Mouse (Mus musculus) adrenal gland, postnatal 10 days (tissue): ENCODE results near the gene Sec24a. TPM values are rescaled to one million over a fixed set of nuclear protein-coding genes. Genes with fewer than 3 reads are reported as not detected.
A peak's percentile ranks its signal among the peaks of the same experiment; 100 is the strongest.
"Not testable (repeated sequence)": the region's sequence is repeated elsewhere in the genome, so short reads cannot be mapped to it uniquely, and the experiment has no call there.

Experiments
- DNase-seq: peaks from one replicate; pipeline ENCODE4 v3.0.0; 2021; ENCODE audit warnings: mixed read lengths
- total RNA-seq, 2 experiments: library from RNA; stranded (reverse); gene quantifications; 2 replicates each; pipeline ENCODE4 v1.2.3; 2021

Sec24a gene
- total RNA-seq, 2 experiments from 2014 or later = 29.2 to 31.6 TPM

DNA sequence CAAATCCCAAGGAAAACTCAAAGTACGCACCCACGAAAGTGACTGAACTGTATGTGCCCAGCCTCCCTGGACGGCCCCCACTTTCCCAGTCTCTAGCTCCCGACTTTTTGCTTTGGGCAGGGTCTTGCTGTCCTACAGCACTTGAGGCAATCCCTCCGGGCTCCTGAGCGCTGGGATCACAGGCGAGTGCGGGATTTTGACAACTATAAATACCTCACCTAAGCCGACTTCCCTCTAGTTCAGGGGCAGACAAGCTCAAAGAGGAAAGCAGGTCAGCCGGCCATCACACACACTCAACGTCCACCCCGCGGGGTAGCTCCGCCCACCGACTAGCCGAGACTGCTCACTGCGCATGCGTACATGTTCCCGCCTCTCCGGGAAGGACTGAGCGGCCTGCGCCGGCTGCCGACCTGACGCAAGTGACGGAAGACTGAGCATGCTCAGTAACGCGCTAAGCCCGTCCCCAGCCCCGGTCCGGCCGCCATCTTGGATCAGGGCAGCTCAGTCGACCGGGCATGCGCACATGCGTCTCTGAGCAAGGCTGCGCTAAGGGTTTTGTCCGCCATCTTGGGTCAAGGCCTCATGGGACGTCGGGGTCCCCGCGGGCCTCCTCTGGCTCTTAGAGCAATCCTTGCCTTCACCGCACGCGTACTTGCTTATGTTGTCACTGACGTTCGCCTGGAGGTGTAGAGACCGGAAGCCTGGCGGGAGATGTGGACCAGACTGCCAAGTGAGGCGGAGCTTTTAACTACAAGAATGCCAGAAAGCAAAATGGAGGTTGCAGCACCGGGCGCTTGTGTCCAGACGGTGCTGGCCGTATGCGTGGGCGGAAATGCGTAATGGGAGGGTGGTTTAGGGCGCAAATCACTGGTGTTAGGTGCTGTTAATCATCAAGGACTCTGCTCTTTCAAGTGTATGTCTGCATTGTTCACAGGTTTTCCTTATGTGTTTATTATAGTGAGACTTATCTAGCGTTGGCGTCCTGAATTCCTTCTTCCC lies 74.8 kb downstream of the Sec24a start, which contains the start of gene 0610009B22Rik:
Gene 0610009B22Rik (minus strand): TSS at position 545 of the 999 bp plus-strand sequence.
- DNase-seq = peak; percentile 100

DNA sequence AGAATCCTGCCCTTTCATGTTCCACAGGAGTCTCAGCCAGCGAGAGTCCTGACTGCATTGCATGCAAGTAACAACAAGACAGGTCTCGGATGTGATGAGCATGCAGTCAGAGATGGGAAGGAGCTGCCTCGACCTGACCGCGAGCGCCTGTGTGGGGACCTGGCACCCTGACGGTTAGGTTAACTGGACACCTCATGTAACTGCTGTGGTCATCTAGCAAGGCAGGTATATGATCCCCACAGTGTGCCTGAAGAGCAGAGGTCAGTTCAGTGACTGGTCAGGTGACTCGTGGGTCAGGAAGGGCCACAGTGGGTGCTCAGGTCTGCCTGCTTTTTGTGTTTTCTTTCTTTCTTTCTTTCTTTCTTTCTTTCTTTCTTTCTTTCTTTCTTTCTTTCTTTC lies 81.5 kb downstream of the Sec24a start:
- DNase-seq = no peak

DNA sequence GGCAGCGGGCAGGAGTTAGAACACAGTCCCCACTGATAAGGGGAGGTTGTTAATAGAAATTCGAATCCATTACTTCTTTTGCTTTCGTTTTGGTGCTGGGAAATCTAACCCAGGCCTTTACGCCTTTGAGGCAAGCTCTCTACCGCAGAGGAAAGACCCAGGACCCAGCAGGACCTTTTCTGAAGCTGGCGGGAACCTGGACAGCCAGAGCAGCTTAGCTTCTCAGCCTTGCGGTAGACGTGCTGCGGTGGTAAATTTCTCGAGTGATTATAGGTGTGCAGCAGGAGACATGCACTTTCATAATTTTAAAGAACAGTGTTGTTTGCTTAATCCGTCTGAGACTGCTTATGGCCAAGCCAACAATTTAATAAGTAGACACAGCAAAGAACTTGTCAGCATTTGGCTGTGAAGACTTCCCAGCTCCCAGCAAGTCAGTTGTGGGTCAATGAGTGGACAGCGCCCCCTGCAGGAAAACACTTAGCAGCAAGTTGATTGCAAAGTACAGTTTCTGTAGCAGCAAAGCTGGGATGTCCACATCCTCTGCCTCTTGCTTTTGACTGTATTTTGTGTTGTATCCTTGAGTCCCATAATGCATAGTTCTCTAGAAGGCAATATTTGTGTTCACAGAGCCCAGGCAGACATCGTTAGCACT lies 82.0 kb downstream of the Sec24a start:
- DNase-seq = peak; percentile 94

- no peak for DNase-seq
These were observed 84.0 kb downstream of the Sec24a start for GRCm38 (mm10) chr11:51679466-51679865.

GRCm38 (mm10) chr11:51677737-51678418 lies 85.6 kb downstream of the Sec24a start:
- DNase-seq = no peak

DNA sequence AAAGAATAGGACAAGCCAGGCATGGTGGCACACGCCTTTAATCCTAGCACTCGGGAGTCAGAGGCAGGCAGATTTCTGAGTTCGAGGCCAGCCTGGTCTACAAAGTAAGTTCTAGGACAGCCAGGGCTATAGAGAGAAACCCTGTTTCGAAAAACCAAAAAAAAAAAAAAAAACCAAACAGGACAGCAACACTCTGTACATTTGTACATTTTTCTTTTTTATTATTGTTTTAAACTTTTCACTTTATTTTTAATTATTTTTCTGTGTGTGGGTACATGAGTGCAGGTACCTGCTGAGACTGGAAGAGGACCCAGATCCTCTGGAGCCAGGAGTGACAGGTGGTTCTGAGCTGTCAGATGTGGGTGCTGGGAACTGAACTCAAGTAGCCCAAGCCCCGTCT lies 88.0 kb downstream of the Sec24a start:
- DNase-seq = no peak

DNA sequence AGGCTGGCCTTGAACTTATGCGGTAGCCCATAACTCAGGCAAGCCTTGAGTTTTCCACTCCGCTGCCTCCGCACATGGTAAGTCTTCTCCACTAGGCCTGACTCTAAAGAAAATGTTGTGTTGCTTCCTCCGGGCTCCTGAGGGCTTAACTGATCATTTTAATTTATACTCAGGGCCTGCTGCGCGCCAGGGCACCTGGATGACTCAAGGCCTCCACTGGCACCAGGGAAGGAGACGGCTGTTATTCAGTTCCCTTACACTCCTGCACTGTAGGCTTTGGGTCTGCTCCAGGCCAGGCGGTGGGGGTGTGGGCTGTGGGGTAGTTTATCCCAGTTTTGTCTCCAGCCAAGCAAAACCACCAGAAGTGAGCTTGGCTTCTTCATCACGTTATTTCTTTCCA lies 90.1 kb downstream of the Sec24a start:
- peak; percentile 43 for DNase-seq

- DNase-seq = no peak
These were observed 92.1 kb downstream of the Sec24a start for GRCm38 (mm10) chr11:51671376-51671775.

DNA sequence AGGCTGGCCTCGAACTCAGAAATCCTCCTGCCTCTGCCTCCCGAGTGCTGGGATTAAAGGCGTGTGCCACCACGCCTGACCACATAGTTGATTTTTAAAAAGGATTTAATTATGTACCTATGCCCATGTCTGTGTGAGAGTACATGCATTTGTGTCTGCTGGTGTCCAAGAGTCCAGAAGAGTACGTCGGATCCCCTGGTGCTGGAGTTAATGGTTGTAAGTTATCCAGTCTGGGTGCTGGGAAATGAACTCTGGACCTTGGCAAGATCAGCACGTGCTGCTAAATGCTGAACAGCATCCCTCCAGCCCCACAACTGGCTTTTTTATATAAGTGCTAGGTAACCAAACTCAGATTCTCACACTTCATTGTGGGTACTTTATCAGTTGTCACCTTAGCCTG lies 92.6 kb downstream of the Sec24a start:
- DNase-seq = no peak

DNA sequence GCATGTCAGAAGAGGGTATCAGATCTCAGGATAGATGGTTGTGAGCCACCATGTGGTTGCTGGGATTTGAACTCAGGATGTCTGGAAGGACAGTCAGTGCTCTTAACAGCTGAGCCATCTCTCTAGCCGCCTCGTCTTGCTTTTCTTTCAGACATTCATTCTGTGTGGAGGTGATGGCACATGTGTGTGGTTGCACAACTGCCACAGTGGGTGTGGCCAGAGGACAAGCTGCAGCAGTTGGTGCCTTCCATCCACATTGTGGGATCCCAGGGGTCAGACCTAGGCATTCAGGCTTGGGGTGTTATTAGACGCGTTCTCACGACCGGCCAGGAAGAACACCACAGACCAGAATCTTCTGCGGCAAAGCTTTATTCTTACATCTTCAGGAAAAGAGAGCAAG lies 98.7 kb downstream of the Sec24a start:
- DNase-seq = not testable (repeated sequence)

- DNase-seq = no peak
These were observed 100.8 kb downstream of the Sec24a start for GRCm38 (mm10) chr11:51662632-51663031.

DNA sequence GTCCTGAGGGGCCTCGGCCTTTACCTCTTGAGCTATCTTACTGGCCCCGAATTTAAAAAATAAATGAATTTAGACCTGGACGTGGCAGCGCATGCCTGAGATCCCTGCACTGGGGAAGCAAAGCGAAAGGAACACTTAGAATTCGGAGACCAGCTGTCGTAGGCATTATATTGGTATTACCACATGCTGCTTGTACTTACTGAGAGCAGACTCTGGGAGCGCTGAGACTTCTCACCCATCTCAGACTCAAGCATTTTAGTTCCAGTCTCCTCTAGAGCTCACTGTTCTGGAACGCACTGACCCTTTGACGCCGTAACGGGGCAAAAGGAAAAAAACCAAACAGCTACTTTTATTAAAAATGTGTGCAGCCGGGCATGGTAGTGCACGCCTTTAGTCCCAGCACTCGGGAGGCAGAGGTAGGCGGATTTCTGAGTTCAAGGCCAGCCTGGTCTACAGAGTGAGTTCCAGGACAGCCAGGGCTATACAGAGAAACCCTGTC lies 101.5 kb downstream of the Sec24a start:
- no peak for DNase-seq

DNA sequence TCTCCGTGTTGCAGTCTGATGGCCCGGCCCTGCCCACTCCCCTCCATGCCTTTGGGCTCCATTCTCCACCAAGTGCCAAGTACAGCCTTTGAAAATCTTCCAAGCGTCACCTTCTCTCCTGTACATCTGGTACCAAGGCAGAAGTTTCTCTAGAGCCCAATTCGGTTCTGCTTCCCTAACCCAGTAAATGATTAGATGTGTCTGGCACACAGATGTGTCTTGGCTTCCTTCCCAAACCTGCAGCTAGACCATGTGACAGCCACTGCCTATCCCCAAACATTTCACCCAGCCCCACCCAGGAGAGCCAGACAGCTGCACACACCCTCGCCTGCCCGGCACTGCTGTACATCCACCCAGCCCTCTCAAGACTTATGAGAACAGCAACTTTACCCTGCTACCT lies 104.7 kb downstream of the Sec24a start:
- DNase-seq = peak; percentile 64

GRCm38 (mm10) chr11:51658291-51658690 lies 105.1 kb downstream of the Sec24a start:
- no peak for DNase-seq

DNA sequence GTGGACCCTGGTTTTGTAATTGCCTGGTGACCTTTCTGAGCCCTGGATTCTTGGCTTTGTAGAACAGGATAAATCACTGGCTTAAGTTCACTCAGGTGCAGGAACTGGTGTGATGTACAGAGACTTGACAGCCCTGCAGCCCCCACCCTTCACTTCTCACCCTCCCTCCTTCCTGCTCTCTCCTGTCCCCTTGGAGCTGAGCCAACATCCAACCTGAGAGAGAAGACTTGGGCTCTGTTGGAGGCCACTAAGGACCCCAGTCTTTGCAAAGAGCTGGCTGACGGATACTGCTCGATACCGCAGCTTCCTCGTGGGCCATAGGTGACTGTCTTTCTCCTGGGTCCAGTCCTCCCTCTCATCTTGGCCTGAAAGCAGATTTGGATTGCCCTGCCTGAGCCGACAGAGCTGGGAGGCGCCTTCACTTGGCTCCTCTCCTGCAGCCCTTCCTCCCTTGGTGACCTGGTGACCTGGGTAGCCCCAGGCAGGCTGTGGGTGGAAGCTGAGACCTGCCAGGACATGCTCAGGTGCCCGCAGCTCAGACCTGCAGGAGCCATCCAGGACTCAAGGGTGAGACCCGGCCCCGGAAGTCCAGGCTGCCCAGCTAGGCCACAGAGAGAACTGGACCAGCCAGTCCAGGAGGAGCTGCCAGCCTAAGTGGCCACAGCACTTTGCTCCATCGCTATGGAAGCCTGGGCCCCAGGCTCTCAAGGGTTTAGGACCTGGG lies 106.5 kb downstream of the Sec24a start:
- peak; percentile 49 for DNase-seq

DNA sequence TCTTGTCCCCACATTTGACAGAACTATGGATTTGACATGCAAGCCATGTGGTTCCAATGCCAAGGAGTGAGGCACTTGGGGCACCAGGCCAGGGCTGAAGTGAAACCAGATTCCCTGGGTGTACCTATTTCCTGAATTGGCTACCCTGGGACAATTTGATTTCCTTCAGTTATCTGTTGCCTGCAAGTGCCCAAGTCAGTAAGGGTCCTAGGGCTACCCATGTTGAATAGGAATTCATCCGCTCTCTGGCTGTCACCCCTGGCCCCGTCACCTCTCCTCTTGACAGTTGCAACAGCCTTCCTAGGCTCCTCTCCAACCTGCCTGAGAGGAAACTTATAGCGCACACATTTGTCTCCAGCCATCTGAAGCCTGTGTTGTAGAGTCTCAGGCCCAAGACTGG lies 108.5 kb downstream of the Sec24a start:
- DNase-seq = peak; percentile 36

DNA sequence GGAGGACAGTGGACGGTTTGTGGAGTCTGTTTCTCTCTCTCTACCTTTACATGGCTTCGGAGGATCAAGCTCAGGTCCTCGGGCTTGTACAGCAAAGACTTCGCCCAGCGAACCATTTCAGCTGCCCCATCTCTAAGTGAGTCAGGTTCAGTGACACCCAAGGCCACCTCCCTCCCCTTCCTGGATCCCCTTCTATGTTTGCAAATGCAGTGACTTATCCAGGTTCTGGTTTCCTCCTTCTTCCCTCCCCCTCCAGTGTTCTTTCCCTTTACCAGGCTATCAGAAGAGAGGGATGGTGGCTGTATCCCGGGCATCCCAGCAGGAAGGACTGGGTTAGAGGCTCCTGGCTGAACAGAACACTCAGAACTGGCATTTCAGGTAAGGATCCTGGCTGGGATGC lies 109.7 kb downstream of the Sec24a start:
- no peak for DNase-seq

GRCm38 (mm10) chr11:51652889-51653418 lies 110.5 kb downstream of the Sec24a start:
- no peak for DNase-seq

- peak; percentile 90 for DNase-seq
These were observed 112.5 kb downstream of the Sec24a start, which contains the start of the genes N4bp3 and D930048N14Rik for GRCm38 (mm10) chr11:51650691-51651515. N4bp3 (minus strand) TSS chr11:51650842. D930048N14Rik (plus strand) TSS chr11:51650954.

DNA sequence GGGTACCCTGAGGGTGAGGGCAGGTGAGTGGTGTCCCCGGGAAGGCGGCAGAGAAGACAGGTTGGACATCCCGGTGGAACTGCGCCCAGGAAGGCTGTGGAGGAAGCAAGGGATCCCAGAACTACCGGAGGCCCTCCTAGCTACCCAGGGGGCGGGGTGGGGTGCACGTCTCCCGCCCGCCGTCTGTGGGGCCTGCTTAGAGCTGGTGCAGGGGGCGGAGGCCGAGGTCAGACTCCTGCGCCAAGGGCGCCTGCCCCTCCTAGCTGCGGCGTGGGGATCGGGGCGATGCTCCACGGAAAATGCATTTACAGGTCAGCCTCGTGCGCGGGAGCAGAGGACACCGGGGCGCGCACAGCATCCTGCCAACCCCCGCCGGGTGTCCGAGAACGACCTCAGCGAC lies 113.2 kb downstream of the Sec24a start:
- no peak for DNase-seq

DNA sequence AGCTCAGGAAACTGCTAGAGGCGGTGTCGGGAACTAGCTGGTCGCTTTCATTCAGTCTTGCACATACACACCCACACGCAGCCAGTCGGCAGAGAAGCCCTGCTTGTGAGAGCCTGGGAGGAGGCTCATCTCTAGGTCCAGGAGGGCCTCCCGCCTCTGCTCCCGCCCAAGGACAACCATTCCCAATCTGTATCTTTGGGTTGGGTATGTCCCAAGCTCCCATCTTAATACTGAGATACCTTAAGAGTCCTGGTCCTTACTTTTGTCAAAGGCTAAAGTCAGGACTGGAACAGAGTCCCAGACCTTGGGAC lies 113.6 kb downstream of the Sec24a start:
- DNase-seq = peak; percentile 29
